Mouse (Mus musculus) gastrocnemius, postnatal 4 days (tissue): ENCODE data around the gene Pianp. TPM values are rescaled to one million over a fixed set of nuclear protein-coding genes. Genes with fewer than 3 reads are reported as not detected.

Experiments
- DNase-seq, 2 experiments: peaks; one replicate each; pipeline ENCODE4 v3.0.0; 2021 to 2022; ENCODE audit warnings: low spot score in 2 of 2, mixed read lengths in 2 of 2
- long read RNA-seq, 2 experiments: library from polyadenylated mRNA; stranded (forward); transcript quantifications; one replicate each; pipeline ENCODE4 v2.0.0; 2021
- total RNA-seq, 2 experiments: library from RNA; stranded (reverse); gene quantifications; 2 replicates each; pipeline ENCODE4 v1.2.3; 2021

Pianp gene
- total RNA-seq = under 1 TPM; 0.56 to 0.67 TPM
- long read RNA-seq, experiment 1, partial matches to known transcripts = 0 of 2 reads
- long read RNA-seq, experiment 1, other reads (novel, unspliced or antisense) = 1 of 2 reads
- long read RNA-seq, experiment 2 = 0 reads

- peak; percentile 65 to 82 for DNase-seq
These were observed at the start of gene Pianp for GRCm38 (mm10) chr6:124996551-124997501. Gene Pianp (plus strand): TSS chr6:124996694.

GRCm38 (mm10) chr6:124953991-124954715 lies 42.3 kb upstream of the Pianp start:
- no peak for DNase-seq

- DNase-seq = no peak
These were observed 41.3 kb upstream of the Pianp start for GRCm38 (mm10) chr6:124955212-124955611.

GRCm38 (mm10) chr6:124958127-124958526 lies 38.4 kb upstream of the Pianp start:
- no peak for DNase-seq

GRCm38 (mm10) chr6:124959960-124960359 lies 36.5 kb upstream of the Pianp start:
- DNase-seq = no peak

GRCm38 (mm10) chr6:124961021-124961420 lies 35.5 kb upstream of the Pianp start:
- no peak for DNase-seq

- no peak for DNase-seq
These were observed 31.9 kb upstream of the Pianp start for GRCm38 (mm10) chr6:124964638-124965037.

- DNase-seq = peak; percentile 90 to 97
These were observed 31.3 kb upstream of the Pianp start, which contains the start of gene Cops7a for GRCm38 (mm10) chr6:124965088-124965719. Gene Cops7a (minus strand): TSS chr6:124965538.

- DNase-seq = no peak
These were observed 30.7 kb upstream of the Pianp start for GRCm38 (mm10) chr6:124965747-124966146.

GRCm38 (mm10) chr6:124966466-124967118 lies 29.9 kb upstream of the Pianp start:
- DNase-seq = no peak

- DNase-seq = peak in 1 of 2 experiments; percentile 44
These were observed 28.7 kb upstream of the Pianp start for GRCm38 (mm10) chr6:124967766-124968165.

GRCm38 (mm10) chr6:124992241-124992640 lies 4.3 kb upstream of the Pianp start:
- DNase-seq = no peak

- no peak for DNase-seq
These were observed 3.1 kb upstream of the Pianp start for GRCm38 (mm10) chr6:124993365-124993764.

GRCm38 (mm10) chr6:124993876-124994275 lies 2.6 kb upstream of the Pianp start:
- DNase-seq = no peak

GRCm38 (mm10) chr6:124995246-124995645 lies 1.2 kb upstream of the Pianp start:
- no peak for DNase-seq

- DNase-seq = no peak
These were observed 577 bp upstream of the Pianp start for GRCm38 (mm10) chr6:124995831-124996403.

GRCm38 (mm10) chr6:124998066-124998465 lies 1.6 kb downstream of the Pianp start:
- DNase-seq = no peak

- no peak for DNase-seq
These were observed 2.6 kb downstream of the Pianp start for GRCm38 (mm10) chr6:124999091-124999490.

- no peak for DNase-seq
These were observed 3.1 kb downstream of the Pianp start for GRCm38 (mm10) chr6:124999546-124999945.

GRCm38 (mm10) chr6:125003706-125004105 lies 7.2 kb downstream of the Pianp start:
- DNase-seq = no peak
